Mouse (Mus musculus): ENCODE results near the gene Dpp10.

Gene Dpp10

DNA sequence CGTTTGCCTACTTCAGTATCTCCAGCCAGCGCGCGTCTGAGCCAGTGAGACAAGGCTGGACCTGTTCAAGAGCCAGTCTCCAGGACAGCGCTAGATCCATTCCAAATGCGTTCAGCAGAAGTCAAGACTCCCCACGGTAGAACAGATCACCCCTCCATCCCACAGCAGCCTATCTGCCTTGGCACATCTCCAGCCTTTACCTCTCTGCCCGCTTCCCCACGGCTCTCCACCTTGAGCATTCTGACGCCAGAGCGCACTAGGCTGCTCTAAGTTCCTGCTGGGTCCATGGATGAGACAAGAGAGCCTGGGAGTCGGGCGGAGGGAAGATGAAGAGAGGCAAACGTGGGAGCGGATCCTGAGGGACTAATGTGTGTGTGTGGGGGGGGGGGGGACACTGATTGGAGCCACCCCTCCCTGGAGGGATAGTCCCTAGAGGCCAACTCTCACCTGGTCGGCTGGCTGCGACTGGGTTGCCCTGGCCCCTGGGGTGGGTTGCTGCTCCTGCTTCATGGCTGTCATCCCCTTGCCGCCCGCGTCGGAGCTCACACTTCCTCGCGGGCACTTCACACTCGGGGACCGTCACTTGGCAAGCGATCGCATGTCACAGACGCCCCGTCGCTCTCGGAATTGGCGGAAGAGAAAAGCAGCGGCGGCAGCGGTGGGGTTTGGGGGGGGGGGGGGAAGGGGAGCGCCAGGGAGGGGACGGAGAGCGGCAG lies at the start of gene Dpp10:
TSS of gene Dpp10 (minus strand) at position 635 of the 716 bp plus-strand sequence.
- H3K27me3 ChIP-seq (ENCODE audit: control insufficient read depth, insufficient read depth, low read length, poor library complexity, severe bottlenecking): no peaks in the 10 kb centered on the region
- no peaks in the 10 kb centered on the region for H3K36me3 ChIP-seq (ENCODE audit: control insufficient read depth, insufficient read depth, low read length, poor library complexity, severe bottlenecking)

GRCm38 (mm10) chr1:124048544-124048943 lies 3.2 kb upstream of the Dpp10 start:
- H3K36me3 ChIP-seq (ENCODE audit: control insufficient read depth, insufficient read depth, low read length, poor library complexity, severe bottlenecking): no peaks in the 10 kb centered on the region
- DNase-seq (ENCODE audit: low read depth, low spot score): no peak

More for the DNA sequence above, at the start of gene Dpp10:
- no peak for DNase-seq (ENCODE audit: low read depth, low spot score)

DNA sequence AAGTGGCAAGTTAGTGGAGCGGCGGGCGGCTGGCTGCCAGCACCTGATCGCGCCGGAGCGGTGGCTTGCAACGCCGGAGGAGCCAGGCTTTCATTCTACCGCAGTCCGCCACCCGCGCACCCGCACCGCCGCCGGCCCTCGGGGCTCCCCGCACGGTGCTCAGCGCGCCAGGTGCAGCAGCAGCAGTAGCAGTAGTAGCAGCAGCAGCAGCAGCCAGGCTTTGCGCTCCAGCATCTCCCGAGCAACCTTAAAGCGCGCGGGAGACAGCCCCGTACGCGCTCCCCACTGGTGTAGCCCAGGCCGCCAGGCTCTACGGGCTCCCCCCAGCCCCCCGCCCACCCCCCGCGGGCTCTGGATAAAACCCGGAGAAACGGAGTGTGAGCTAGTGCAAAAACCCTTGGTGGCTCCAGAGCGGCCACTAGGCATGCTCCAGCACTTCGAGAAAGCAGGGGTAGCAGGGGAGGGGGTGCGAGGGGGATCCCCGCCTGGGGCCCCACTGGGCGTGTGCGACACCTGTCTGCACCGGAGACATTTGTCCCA lies 472 bp upstream of the Dpp10 start:
- no peaks in the 10 kb centered on the region for H3K27me3 ChIP-seq (ENCODE audit: control insufficient read depth, insufficient read depth, low read length, poor library complexity, severe bottlenecking)
- DNase-seq (ENCODE audit: low read depth, low spot score): no peak
- no peaks in the 10 kb centered on the region for H3K36me3 ChIP-seq (ENCODE audit: control insufficient read depth, insufficient read depth, low read length, poor library complexity, severe bottlenecking)

More at GRCm38 (mm10) chr1:124048544-124048943, 3.2 kb upstream of the Dpp10 start:
- no peaks in the 10 kb centered on the region for H3K27me3 ChIP-seq (ENCODE audit: control insufficient read depth, insufficient read depth, low read length, poor library complexity, severe bottlenecking)

- H3K36me3 ChIP-seq (ENCODE audit: control insufficient read depth, insufficient read depth, low read length, poor library complexity, severe bottlenecking): no peaks in the 10 kb centered on the region
- DNase-seq (ENCODE audit: low read depth, low spot score): no peak
- no peaks in the 10 kb centered on the region for H3K27me3 ChIP-seq (ENCODE audit: control insufficient read depth, insufficient read depth, low read length, poor library complexity, severe bottlenecking)
These were observed 1.2 kb downstream of the Dpp10 start for GRCm38 (mm10) chr1:124044161-124044560.

GRCm38 (mm10) chr1:124043421-124043820 lies 1.9 kb downstream of the Dpp10 start:
- DNase-seq (ENCODE audit: low read depth, low spot score): no peak
- Histone ChIP-seq H3K36me3 (ENCODE audit: control insufficient read depth, insufficient read depth, low read length, poor library complexity, severe bottlenecking) (no peaks in the 10 kb centered on the region), H3K27me3 (ENCODE audit: control insufficient read depth, insufficient read depth, low read length, poor library complexity, severe bottlenecking) (no peaks in the 10 kb centered on the region)

DNA sequence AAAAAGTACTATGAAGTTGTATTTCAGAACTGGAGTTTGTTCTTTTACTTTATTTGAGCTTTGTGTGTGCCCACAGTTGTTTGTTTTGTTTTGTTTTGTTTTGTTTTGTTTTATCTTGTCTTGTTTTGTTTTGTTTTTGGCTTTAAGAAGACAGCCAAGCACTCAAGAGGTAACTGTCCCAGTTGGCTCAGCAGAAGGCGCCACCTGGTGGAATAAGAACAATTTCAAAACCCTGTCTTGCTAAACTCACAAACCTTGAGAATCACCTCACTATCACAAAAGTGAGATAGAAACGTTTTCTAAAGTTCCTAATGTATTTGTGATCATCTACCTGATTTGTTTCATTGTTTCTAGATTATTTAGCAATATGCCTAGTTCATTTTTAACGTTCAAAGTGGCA lies 3.8 kb downstream of the Dpp10 start:
- Histone ChIP-seq H3K27me3 (ENCODE audit: control insufficient read depth, insufficient read depth, low read length, poor library complexity, severe bottlenecking) (no peaks in the 10 kb centered on the region), H3K36me3 (ENCODE audit: control insufficient read depth, insufficient read depth, low read length, poor library complexity, severe bottlenecking) (no peaks in the 10 kb centered on the region)
- no peak for DNase-seq (ENCODE audit: low read depth, low spot score)

- Histone ChIP-seq H3K27me3 (ENCODE audit: control insufficient read depth, insufficient read depth, low read length, poor library complexity, severe bottlenecking) (no peaks in the 10 kb centered on the region), H3K36me3 (ENCODE audit: control insufficient read depth, insufficient read depth, low read length, poor library complexity, severe bottlenecking) (no peaks in the 10 kb centered on the region)
- DNase-seq (ENCODE audit: low read depth, low spot score): no peak
These were observed 9.9 kb downstream of the Dpp10 start for GRCm38 (mm10) chr1:124035306-124035990.

GRCm38 (mm10) chr1:124032677-124033076 lies 12.7 kb downstream of the Dpp10 start:
- no peak for DNase-seq (ENCODE audit: low read depth, low spot score)
- Histone ChIP-seq H3K27me3 (ENCODE audit: control insufficient read depth, insufficient read depth, low read length, poor library complexity, severe bottlenecking) (no peaks in the 10 kb centered on the region), H3K36me3 (ENCODE audit: control insufficient read depth, insufficient read depth, low read length, poor library complexity, severe bottlenecking) (no peaks in the 10 kb centered on the region)

DNA sequence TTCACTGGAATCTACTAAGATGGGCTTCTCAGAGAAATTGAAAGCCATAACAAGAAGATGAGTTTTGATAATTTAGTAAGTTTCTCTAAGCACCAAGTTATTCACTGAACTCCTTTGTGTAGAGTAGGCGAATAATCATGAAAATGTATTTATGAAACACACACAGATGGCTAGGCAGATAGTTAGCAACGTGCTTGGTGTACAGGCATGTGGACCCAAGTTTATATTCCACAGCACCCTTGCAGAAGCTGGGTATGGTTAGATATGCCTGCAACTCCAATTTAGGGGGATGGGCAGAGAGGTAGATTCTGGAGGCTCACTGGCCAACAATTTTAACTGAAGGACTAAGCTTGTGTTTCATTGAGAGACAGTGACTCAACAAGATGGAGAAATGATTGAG lies 13.4 kb downstream of the Dpp10 start:
- Histone ChIP-seq H3K27me3 (ENCODE audit: control insufficient read depth, insufficient read depth, low read length, poor library complexity, severe bottlenecking) (no peaks in the 10 kb centered on the region), H3K36me3 (ENCODE audit: control insufficient read depth, insufficient read depth, low read length, poor library complexity, severe bottlenecking) (no peaks in the 10 kb centered on the region)
- no peak for DNase-seq (ENCODE audit: low read depth, low spot score)

- DNase-seq (ENCODE audit: low read depth, low spot score): no peak
These were observed 42.6 kb downstream of the Dpp10 start for GRCm38 (mm10) chr1:124002797-124003196.

DNA sequence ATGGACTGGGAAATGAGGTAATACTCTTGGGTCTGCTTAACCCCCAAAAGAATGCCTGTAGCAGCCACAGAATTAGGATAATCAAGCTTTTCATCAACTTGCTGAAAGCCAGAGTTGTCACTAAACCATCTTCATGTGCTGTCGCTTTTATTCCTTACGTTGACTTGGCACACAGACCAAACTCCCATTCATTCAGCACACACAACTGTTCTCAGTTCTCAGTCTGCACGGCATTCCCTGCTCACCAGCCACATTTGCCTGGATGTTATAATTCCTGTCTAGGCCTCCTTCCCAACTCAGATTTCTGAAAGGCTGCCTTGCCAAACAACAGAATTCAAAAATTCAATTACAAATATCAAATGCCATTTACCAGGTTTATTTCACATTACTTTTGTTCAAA lies 49.6 kb downstream of the Dpp10 start:
- DNase-seq (ENCODE audit: low read depth, low spot score): no peak
- no peaks in the 10 kb centered on the region for H3K36me3 ChIP-seq (ENCODE audit: control insufficient read depth, insufficient read depth, low read length, poor library complexity, severe bottlenecking)
- no peaks in the 10 kb centered on the region for H3K27me3 ChIP-seq (ENCODE audit: control insufficient read depth, insufficient read depth, low read length, poor library complexity, severe bottlenecking)

More at GRCm38 (mm10) chr1:124002797-124003196, 42.6 kb downstream of the Dpp10 start:
- Histone ChIP-seq H3K36me3 (ENCODE audit: control insufficient read depth, insufficient read depth, low read length, poor library complexity, severe bottlenecking) (no peaks in the 10 kb centered on the region), H3K27me3 (ENCODE audit: control insufficient read depth, insufficient read depth, low read length, poor library complexity, severe bottlenecking) (no peaks in the 10 kb centered on the region)

- no peak for DNase-seq (ENCODE audit: low read depth, low spot score)
- H3K36me3 ChIP-seq (ENCODE audit: control insufficient read depth, insufficient read depth, low read length, poor library complexity, severe bottlenecking): no peaks in the 10 kb centered on the region
- no peaks in the 10 kb centered on the region for H3K27me3 ChIP-seq (ENCODE audit: control insufficient read depth, insufficient read depth, low read length, poor library complexity, severe bottlenecking)
These were observed 59.9 kb downstream of the Dpp10 start for GRCm38 (mm10) chr1:123985324-123986024.

GRCm38 (mm10) chr1:123978597-123978996 lies 66.8 kb downstream of the Dpp10 start:
- Histone ChIP-seq H3K27me3 (ENCODE audit: control insufficient read depth, insufficient read depth, low read length, poor library complexity, severe bottlenecking) (no peaks in the 10 kb centered on the region), H3K36me3 (ENCODE audit: control insufficient read depth, insufficient read depth, low read length, poor library complexity, severe bottlenecking) (no peaks in the 10 kb centered on the region)
- DNase-seq (ENCODE audit: low read depth, low spot score): no peak

DNA sequence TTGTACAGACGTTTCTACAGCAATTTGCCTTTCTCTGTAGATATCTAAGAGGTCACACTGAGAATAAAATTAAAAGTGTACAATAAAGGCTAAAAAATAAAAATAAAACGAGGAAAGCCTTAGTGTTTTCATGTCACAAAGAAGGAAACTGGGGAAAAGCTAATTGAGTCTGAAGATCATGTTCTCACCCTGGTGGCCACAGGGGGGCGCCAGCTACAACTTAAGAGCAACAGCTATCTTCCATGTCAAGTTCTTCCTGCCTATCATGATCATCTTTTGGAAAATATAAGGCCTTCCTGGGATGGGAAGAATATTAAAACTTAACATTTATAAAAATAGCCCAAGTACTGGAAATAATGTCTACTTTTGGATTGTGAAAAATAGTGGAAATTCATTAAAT lies 70.7 kb downstream of the Dpp10 start:
- Histone ChIP-seq H3K27me3 (ENCODE audit: control insufficient read depth, insufficient read depth, low read length, poor library complexity, severe bottlenecking) (no peaks in the 10 kb centered on the region), H3K36me3 (ENCODE audit: control insufficient read depth, insufficient read depth, low read length, poor library complexity, severe bottlenecking) (no peaks in the 10 kb centered on the region)
- DNase-seq (ENCODE audit: low read depth, low spot score): no peak

- DNase-seq (ENCODE audit: low read depth, low spot score): no peak
- Histone ChIP-seq H3K27me3 (ENCODE audit: control insufficient read depth, insufficient read depth, low read length, poor library complexity, severe bottlenecking) (no peaks in the 10 kb centered on the region), H3K36me3 (ENCODE audit: control insufficient read depth, insufficient read depth, low read length, poor library complexity, severe bottlenecking) (no peaks in the 10 kb centered on the region)
These were observed 99.2 kb downstream of the Dpp10 start for GRCm38 (mm10) chr1:123946149-123946548.

Data from splenic B cell, adult 2 months (primary cell).